Mouse (Mus musculus) myocyte (in vitro differentiated cells): Measurements from ENCODE around the gene Sh3bp1. TPM values are rescaled to one million over a fixed set of nuclear protein-coding genes. Genes with fewer than 3 reads are reported as not detected.

Source experiments
- H3K27me3 ChIP-seq: one replicate; pipeline ENCODE4 v1.6.1; 2011; ENCODE audit not compliant: control insufficient read depth, insufficient read depth, insufficient read length
- H3K36me3 ChIP-seq: one replicate; pipeline ENCODE4 v1.6.1; 2011; ENCODE audit not compliant: control insufficient read depth, insufficient read depth
- H3K4me2 ChIP-seq: one replicate; pipeline ENCODE4 v1.6.1; 2011; ENCODE audit warnings: low read depth, control low read depth
- H3K4me3 ChIP-seq: one replicate; pipeline ENCODE4 v1.5.1; 2011; ENCODE audit warnings: mild to moderate bottlenecking, control low read depth, moderate library complexity
- H3K79me2 ChIP-seq: one replicate; pipeline ENCODE4 v1.6.1; 2011; ENCODE audit not compliant: control insufficient read depth, insufficient read depth
- H3ac ChIP-seq: one replicate; pipeline ENCODE4 v1.6.1; 2011; ENCODE audit not compliant: control insufficient read depth, insufficient read length
- CEBPB ChIP-seq: IDR thresholded peaks from 2 replicates; pipeline ENCODE4 v1.6.1; 2011; ENCODE audit warnings: mild to moderate bottlenecking, moderate library complexity; ENCODE audit not compliant: poor library complexity, insufficient read depth, severe bottlenecking
- E2F4 ChIP-seq: IDR thresholded peaks from one replicate; pipeline ENCODE4 v1.6.1; 2011; ENCODE audit warnings: mild to moderate bottlenecking, control low read depth, moderate library complexity; ENCODE audit not compliant: insufficient read depth
- MAX ChIP-seq: IDR thresholded peaks from one replicate; pipeline ENCODE4 v1.6.1; 2011; ENCODE audit warnings: low read depth, mild to moderate bottlenecking, control low read depth
- MYOD1 ChIP-seq, 3 experiments: IDR thresholded peaks; one replicate each; pipeline ENCODE4 v1.6.1; 2011; ENCODE audit warnings: control low read depth in 2 of 3, low read depth in 2 of 3, mild to moderate bottlenecking in 2 of 3, moderate library complexity in 1 of 3; ENCODE audit not compliant: insufficient read length in 2 of 3, control insufficient read depth in 1 of 3
- MYOG ChIP-seq, 3 experiments: IDR thresholded peaks; one replicate each; pipeline ENCODE4 v1.6.1; 2011; ENCODE audit warnings: control low read depth in 2 of 3, low read depth in 2 of 3, mild to moderate bottlenecking in 2 of 3; ENCODE audit not compliant: insufficient read length in 2 of 3, control insufficient read depth in 1 of 3, insufficient read depth in 1 of 3
- POLR2A ChIP-seq: IDR thresholded peaks from one replicate; pipeline ENCODE4 v1.6.1; 2011; ENCODE audit warnings: low read depth, mild to moderate bottlenecking, control low read depth, moderate library complexity; ENCODE audit not compliant: insufficient read length
- POLR2AphosphoS2 ChIP-seq: IDR thresholded peaks from one replicate; pipeline ENCODE4 v1.6.1; 2011; ENCODE audit warnings: low read depth, control low read depth; ENCODE audit not compliant: insufficient read length
- REST ChIP-seq: IDR thresholded peaks from one replicate; pipeline ENCODE4 v1.6.1; 2011; ENCODE audit warnings: mild to moderate bottlenecking, control low read depth, moderate library complexity; ENCODE audit not compliant: insufficient read depth, insufficient read length
- SRF ChIP-seq: IDR thresholded peaks from one replicate; pipeline ENCODE4 v1.6.1; 2011; ENCODE audit warnings: low read depth; ENCODE audit not compliant: control insufficient read depth, insufficient read length
- TCF12 ChIP-seq: IDR thresholded peaks from one replicate; pipeline ENCODE4 v1.6.1; 2011; ENCODE audit warnings: mild to moderate bottlenecking, control low read depth; ENCODE audit not compliant: poor library complexity, insufficient read depth, severe bottlenecking
- TCF3 ChIP-seq: IDR thresholded peaks from one replicate; pipeline ENCODE4 v1.6.1; 2011; ENCODE audit warnings: low read depth, control low read depth; ENCODE audit not compliant: insufficient read length
- USF1 ChIP-seq: IDR thresholded peaks from one replicate; pipeline ENCODE4 v1.6.1; 2011; ENCODE audit warnings: low read depth, mild to moderate bottlenecking, control low read depth, moderate library complexity
- polyA plus RNA-seq: library from polyadenylated mRNA; unstranded; fragments of >200 nt; fragmentation: generic; extraction: Trizol; gene quantifications from one replicate; pipeline ENCODE4 v1.2.1, GENCODE M21; 2012; ENCODE audit warnings: missing spikeins

Sh3bp1 gene
- polyA plus RNA-seq, 1 experiment, result 11.1 TPM

DNA sequence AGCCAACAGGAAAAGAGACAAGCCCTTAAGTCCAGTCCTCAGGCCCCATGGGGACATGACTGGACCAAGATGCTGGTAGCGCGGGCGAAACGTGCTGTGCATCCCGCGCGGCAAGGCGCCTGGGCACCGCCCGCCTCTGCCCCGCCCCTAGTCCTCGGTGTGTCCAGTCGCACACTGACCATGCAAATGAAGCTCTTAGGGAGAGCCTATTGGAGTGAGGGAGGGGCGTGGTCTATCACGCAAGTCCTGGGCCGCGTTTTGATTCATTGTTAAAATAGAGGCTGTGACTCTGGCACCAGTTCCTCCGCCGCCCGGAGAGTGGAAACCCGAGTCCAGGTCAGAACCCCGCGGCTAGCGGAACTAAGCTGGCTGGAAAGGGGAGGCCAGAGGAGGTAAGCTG lies 48.1 kb downstream of the Sh3bp1 start, which contains the start of gene Triobp:
Triobp (plus strand) TSS at position 68 of the 400 bp plus-strand sequence.
- Histone ChIP-seq H3K36me3 (no peaks in the 10 kb centered on the region), H3K79me2 (no peaks in the 10 kb centered on the region), H3ac (no peak within 1 kb of the TSS), H3K4me3 (peak within 1 kb of the TSS; percentile 25), H3K4me2 (peak within 1 kb of the TSS; percentile 90), H3K27me3 (no peaks in the 10 kb centered on the region)
- TF ChIP-seq E2F4 (no peak), POLR2A (peak; percentile 62)

DNA sequence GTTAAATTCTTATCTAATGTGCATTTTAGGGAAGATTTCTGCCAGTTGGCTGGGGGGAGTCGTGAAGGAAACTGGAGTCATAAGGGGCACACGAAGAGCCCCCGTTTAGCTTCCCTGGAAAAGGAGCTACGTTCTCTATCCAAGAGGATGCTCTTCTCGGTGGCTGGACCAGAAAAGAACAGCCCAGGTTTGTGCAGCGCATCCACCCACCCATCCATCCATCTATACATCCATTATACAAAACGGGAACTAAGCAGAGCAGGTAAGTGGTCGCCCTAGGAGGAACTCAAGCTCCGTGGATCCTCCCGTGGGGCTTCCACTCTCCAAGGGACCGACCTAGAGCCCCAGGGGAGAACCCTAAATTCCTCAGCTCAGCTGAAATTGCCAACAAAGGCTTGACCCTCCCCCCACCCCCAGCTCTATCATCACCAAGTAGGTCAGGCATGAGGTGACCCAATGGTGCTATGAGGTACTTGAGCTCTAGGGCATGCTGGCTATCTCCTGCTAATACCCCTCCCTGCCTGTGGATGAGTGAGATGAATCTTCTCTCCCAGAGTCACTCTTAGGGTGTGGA lies 48.7 kb downstream of the Sh3bp1 start:
- Histone ChIP-seq H3K27me3 (no peaks in the 10 kb centered on the region), H3K79me2 (no peaks in the 10 kb centered on the region), H3K4me2 (peak overlapping the region; percentile 90), H3K4me3 (peak overlapping the region; percentile 25), H3ac (no peak overlapping the region), H3K36me3 (no peaks in the 10 kb centered on the region)
- no peak for TF ChIP-seq E2F4
- TF ChIP-seq TCF12, result no peak
- no peak for TF ChIP-seq MAX
- no peak for TF ChIP-seq MYOG (IDR thresholded peaks at IDR 0.05; ENCODE audit: control insufficient read depth in 1 of 3, insufficient read depth in 1 of 3, insufficient read length in 2 of 3, low read depth in 2 of 3)
- no peak for TF ChIP-seq TCF3
- TF ChIP-seq SRF, result no peak
- TF ChIP-seq MYOD1 (IDR thresholded peaks at IDR 0.05; ENCODE audit: control insufficient read depth in 1 of 3, insufficient read length in 2 of 3, low read depth in 2 of 3), result no peak
- TF ChIP-seq POLR2A, result no peak
- no peak for TF ChIP-seq POLR2AphosphoS2
- TF ChIP-seq CEBPB, result no peak
- TF ChIP-seq USF1, result no peak

DNA sequence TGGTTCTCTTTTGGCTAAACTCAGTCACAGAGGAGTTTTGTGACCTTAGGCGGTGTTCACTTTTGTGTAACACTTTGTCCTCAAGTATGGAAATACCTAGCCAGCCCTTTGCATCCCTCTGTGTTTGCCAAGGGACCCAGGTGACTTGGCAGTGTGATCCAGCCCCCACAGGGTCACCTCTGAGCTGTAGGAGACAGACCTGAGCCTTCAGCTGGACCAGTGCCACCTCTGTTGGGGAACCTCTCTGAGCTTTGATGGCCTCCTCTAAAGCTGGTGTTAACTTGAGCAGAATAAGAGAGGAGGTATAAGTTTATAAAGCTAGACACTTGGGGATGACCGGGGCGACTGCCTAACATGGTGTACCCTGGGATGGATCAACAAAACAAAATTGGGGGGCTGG lies 49.3 kb downstream of the Sh3bp1 start:
- Histone ChIP-seq H3K4me2 (peak overlapping the region; percentile 90), H3K4me3 (peak overlapping the region; percentile 25), H3K27me3 (no peaks in the 10 kb centered on the region), H3K79me2 (no peaks in the 10 kb centered on the region), H3ac (no peak overlapping the region), H3K36me3 (no peaks in the 10 kb centered on the region)
- TF ChIP-seq SRF (no peak), USF1 (no peak), MYOG (IDR thresholded peaks at IDR 0.05; ENCODE audit: control insufficient read depth in 1 of 3, insufficient read depth in 1 of 3, insufficient read length in 2 of 3, low read depth in 2 of 3) (no peak), CEBPB (no peak), TCF3 (no peak), POLR2A (no peak), REST (no peak), TCF12 (no peak), E2F4 (no peak), MYOD1 (IDR thresholded peaks at IDR 0.05; ENCODE audit: control insufficient read depth in 1 of 3, insufficient read length in 2 of 3, low read depth in 2 of 3) (no peak)

DNA sequence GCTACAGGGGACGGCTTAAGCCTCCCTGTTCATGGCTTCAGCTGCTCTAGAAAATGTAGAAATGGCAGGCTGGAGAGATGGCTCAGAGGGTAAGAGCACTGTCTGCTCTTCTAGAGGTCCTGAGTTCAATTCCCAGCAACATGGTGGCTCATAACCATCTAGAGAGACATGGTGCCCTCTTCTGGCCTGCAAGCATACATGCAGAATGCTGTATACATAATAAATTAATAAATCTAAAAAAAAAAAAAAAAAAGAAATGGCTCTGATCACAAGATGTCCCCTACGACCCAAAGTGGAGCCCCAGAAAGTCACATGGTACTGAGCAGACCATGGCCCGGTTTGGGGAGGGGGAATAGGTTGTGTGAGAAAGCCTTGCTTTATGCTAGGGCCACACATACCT lies 56.1 kb downstream of the Sh3bp1 start:
- Histone ChIP-seq H3K79me2 (no peaks in the 10 kb centered on the region), H3K36me3 (no peaks in the 10 kb centered on the region), H3K4me3 (no peak overlapping the region), H3K27me3 (no peaks in the 10 kb centered on the region), H3ac (no peak overlapping the region), H3K4me2 (no peak overlapping the region)
- TF ChIP-seq USF1, result no peak
- TF ChIP-seq POLR2AphosphoS2, result no peak
- no peak for TF ChIP-seq E2F4
- TF ChIP-seq MYOD1 (IDR thresholded peaks at IDR 0.05; ENCODE audit: control insufficient read depth in 1 of 3, insufficient read length in 2 of 3, low read depth in 2 of 3), result no peak
- no peak for TF ChIP-seq REST
- TF ChIP-seq SRF, result no peak
- no peak for TF ChIP-seq MYOG (IDR thresholded peaks at IDR 0.05; ENCODE audit: control insufficient read depth in 1 of 3, insufficient read depth in 1 of 3, insufficient read length in 2 of 3, low read depth in 2 of 3)
- TF ChIP-seq MAX, result no peak
- TF ChIP-seq TCF12, result no peak
- TF ChIP-seq TCF3, result no peak
- no peak for TF ChIP-seq POLR2A
- no peak for TF ChIP-seq CEBPB

DNA sequence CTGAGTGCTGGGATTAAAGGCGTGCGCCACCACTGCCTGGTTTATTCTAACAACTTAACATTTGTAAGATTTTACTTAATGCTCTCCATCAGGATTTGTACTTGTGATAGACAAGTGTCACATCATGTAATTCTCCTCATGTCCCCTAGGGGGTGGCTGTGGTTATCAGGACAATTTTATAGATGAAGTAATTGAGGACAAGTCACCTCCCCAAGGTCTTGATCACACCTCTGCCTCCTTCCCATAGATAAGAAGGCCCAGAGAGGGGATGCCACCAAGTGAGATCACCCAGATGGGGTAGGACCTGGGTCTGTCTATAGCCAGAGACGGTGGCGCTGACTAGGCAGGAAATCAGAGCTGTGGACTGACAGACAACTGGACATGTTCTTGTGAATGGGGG lies 56.8 kb downstream of the Sh3bp1 start:
- no peak overlapping the region for H3ac ChIP-seq
- no peak overlapping the region for H3K4me3 ChIP-seq
- H3K36me3 ChIP-seq, result no peaks in the 10 kb centered on the region
- TF ChIP-seq TCF3, result no peak
- no peak for TF ChIP-seq MYOG (IDR thresholded peaks at IDR 0.05; ENCODE audit: control insufficient read depth in 1 of 3, insufficient read depth in 1 of 3, insufficient read length in 2 of 3, low read depth in 2 of 3)
- no peak for TF ChIP-seq TCF12
- no peak for TF ChIP-seq MAX
- no peak for TF ChIP-seq USF1
- TF ChIP-seq CEBPB, result no peak
- TF ChIP-seq REST, result no peak
- TF ChIP-seq POLR2AphosphoS2, result no peak
- no peak for TF ChIP-seq E2F4
- no peak for TF ChIP-seq SRF
- no peak for TF ChIP-seq POLR2A
- H3K79me2 ChIP-seq, result no peaks in the 10 kb centered on the region
- no peak overlapping the region for H3K4me2 ChIP-seq
- no peaks in the 10 kb centered on the region for H3K27me3 ChIP-seq
